Mouse (Mus musculus) G1E (cell line): ENCODE measurements around the gene Rabl6.

ENCODE experiments used
- CTCF ChIP-seq: IDR thresholded peaks from 2 replicates; pipeline ENCODE4 v1.5.1; 2012; ENCODE audit warnings: low read depth, low read length, inconsistent platforms, mixed read lengths
- GATA1 ChIP-seq: IDR thresholded peaks from 2 replicates; pipeline ENCODE4 v1.6.1; 2012; ENCODE audit warnings: borderline replicate concordance, low read length, inconsistent platforms, mixed read lengths
- POLR2AphosphoS5 ChIP-seq: IDR thresholded peaks from 2 replicates; pipeline ENCODE4 v1.6.1; 2012; ENCODE audit warnings: low read depth, low read length, inconsistent platforms; ENCODE audit not compliant: insufficient replicate concordance
- TAL1 ChIP-seq: conservative IDR thresholded peaks from 2 replicates; pipeline ENCODE4 v1.6.1; 2012; ENCODE audit warnings: low read depth, low read length, inconsistent platforms, mixed read lengths

- no peak for TF ChIP-seq CTCF
- no peak for TF ChIP-seq GATA1
- no peak for TF ChIP-seq TAL1
- no peak for TF ChIP-seq POLR2AphosphoS5
Measured at GRCm38 (mm10) chr2:25582466-25583119, 25.7 kb downstream of the Rabl6 start.
